Mouse (Mus musculus) myocyte (in vitro differentiated cells): ENCODE data around the gene Prkcb.

ENCODE experiments used
- CEBPB ChIP-seq: IDR thresholded peaks from 2 replicates; pipeline ENCODE4 v1.6.1; 2011; ENCODE audit warnings: mild to moderate bottlenecking, moderate library complexity; ENCODE audit not compliant: poor library complexity, insufficient read depth, severe bottlenecking
- E2F4 ChIP-seq: IDR thresholded peaks from one replicate; pipeline ENCODE4 v1.6.1; 2011; ENCODE audit warnings: mild to moderate bottlenecking, control low read depth, moderate library complexity; ENCODE audit not compliant: insufficient read depth
- MAX ChIP-seq: IDR thresholded peaks from one replicate; pipeline ENCODE4 v1.6.1; 2011; ENCODE audit warnings: low read depth, mild to moderate bottlenecking, control low read depth
- MYOD1 ChIP-seq, 3 experiments: IDR thresholded peaks; one replicate each; pipeline ENCODE4 v1.6.1; 2011; ENCODE audit warnings: control low read depth in 2 of 3, low read depth in 2 of 3, mild to moderate bottlenecking in 2 of 3, moderate library complexity in 1 of 3; ENCODE audit not compliant: insufficient read length in 2 of 3, control insufficient read depth in 1 of 3
- MYOG ChIP-seq, 3 experiments: IDR thresholded peaks; one replicate each; pipeline ENCODE4 v1.6.1; 2011; ENCODE audit warnings: control low read depth in 2 of 3, low read depth in 2 of 3, mild to moderate bottlenecking in 2 of 3; ENCODE audit not compliant: insufficient read length in 2 of 3, control insufficient read depth in 1 of 3, insufficient read depth in 1 of 3
- POLR2A ChIP-seq: IDR thresholded peaks from one replicate; pipeline ENCODE4 v1.6.1; 2011; ENCODE audit warnings: low read depth, mild to moderate bottlenecking, control low read depth, moderate library complexity; ENCODE audit not compliant: insufficient read length
- POLR2AphosphoS2 ChIP-seq: IDR thresholded peaks from one replicate; pipeline ENCODE4 v1.6.1; 2011; ENCODE audit warnings: low read depth, control low read depth; ENCODE audit not compliant: insufficient read length
- REST ChIP-seq: IDR thresholded peaks from one replicate; pipeline ENCODE4 v1.6.1; 2011; ENCODE audit warnings: mild to moderate bottlenecking, control low read depth, moderate library complexity; ENCODE audit not compliant: insufficient read depth, insufficient read length
- SRF ChIP-seq: IDR thresholded peaks from one replicate; pipeline ENCODE4 v1.6.1; 2011; ENCODE audit warnings: low read depth; ENCODE audit not compliant: control insufficient read depth, insufficient read length
- TCF12 ChIP-seq: IDR thresholded peaks from one replicate; pipeline ENCODE4 v1.6.1; 2011; ENCODE audit warnings: mild to moderate bottlenecking, control low read depth; ENCODE audit not compliant: poor library complexity, insufficient read depth, severe bottlenecking
- TCF3 ChIP-seq: IDR thresholded peaks from one replicate; pipeline ENCODE4 v1.6.1; 2011; ENCODE audit warnings: low read depth, control low read depth; ENCODE audit not compliant: insufficient read length
- USF1 ChIP-seq: IDR thresholded peaks from one replicate; pipeline ENCODE4 v1.6.1; 2011; ENCODE audit warnings: low read depth, mild to moderate bottlenecking, control low read depth, moderate library complexity

- TF ChIP-seq POLR2AphosphoS2 (no peak), POLR2A (no peak), REST (no peak), E2F4 (no peak), TCF12 (no peak), SRF (no peak), MYOD1 (IDR thresholded peaks at IDR 0.05; ENCODE audit: control insufficient read depth in 1 of 3, insufficient read length in 2 of 3, low read depth in 2 of 3) (no peak), CEBPB (no peak), MYOG (IDR thresholded peaks at IDR 0.05; ENCODE audit: control insufficient read depth in 1 of 3, insufficient read depth in 1 of 3, insufficient read length in 2 of 3, low read depth in 2 of 3) (no peak), USF1 (no peak), MAX (no peak), TCF3 (no peak)
These were observed 46.3 kb upstream of the Prkcb start for GRCm38 (mm10) chr7:122242260-122242659.
